Mouse (Mus musculus) ES-E14 (cell line): Measurements from ENCODE around the gene B230217C12Rik. TPM values are rescaled to one million over a fixed set of nuclear protein-coding genes. Genes with fewer than 3 reads are reported as not detected.

ENCODE experiments used
- DNase-seq: peaks from one replicate; pipeline ENCODE4 v3.0.0-alpha.2; 2013; ENCODE audit warnings: low read depth, low spot score
- H3K27ac ChIP-seq: 2 replicates; pipeline ENCODE4 v1.5.1; 2012; ENCODE audit warnings: low read depth, mild to moderate bottlenecking, low read length, moderate library complexity, mixed read lengths; ENCODE audit not compliant: poor library complexity, insufficient read depth, severe bottlenecking
- H3K36me3 ChIP-seq: 2 replicates; pipeline ENCODE4 v1.6.1; 2012; ENCODE audit warnings: mild to moderate bottlenecking, low read length, moderate library complexity, mixed read lengths; ENCODE audit not compliant: control insufficient read depth, poor library complexity, insufficient read depth, severe bottlenecking
- H3K4me1 ChIP-seq, 2 experiments: fragments of 150-350 bp in 1 of 2; sonication (generic) in 1 of 2; 2 replicates each; pipeline ENCODE4 v1.6.1; 2012; ENCODE audit warnings: low read length in 2 of 2, mild to moderate bottlenecking in 1 of 2, mixed read lengths in 1 of 2; ENCODE audit not compliant: control insufficient read depth in 2 of 2, insufficient read depth in 2 of 2, poor library complexity in 1 of 2
- H3K4me3 ChIP-seq, 2 experiments: fragments of 150-350 bp in 1 of 2; sonication (generic) in 1 of 2; 2 replicates each; pipeline ENCODE4 v1.5.1; 2012; ENCODE audit warnings: low read length in 2 of 2, low read depth in 1 of 2, mild to moderate bottlenecking in 1 of 2, mixed read lengths in 1 of 2; ENCODE audit not compliant: insufficient read depth in 1 of 2, poor library complexity in 1 of 2, severe bottlenecking in 1 of 2
- H3K9ac ChIP-seq: 2 replicates; pipeline ENCODE4 v1.6.1; 2012; ENCODE audit warnings: low read depth, mild to moderate bottlenecking, low read length, mixed read lengths; ENCODE audit not compliant: poor library complexity, insufficient read depth, severe bottlenecking
- H3K9me3 ChIP-seq: fragments of 150-350 bp; sonication (generic); 2 replicates; pipeline ENCODE4 v1.6.1; 2012; ENCODE audit warnings: low read depth, mild to moderate bottlenecking, low read length; ENCODE audit not compliant: control insufficient read depth, insufficient read depth
- CHD2 ChIP-seq: IDR thresholded peaks from 2 replicates; pipeline ENCODE4 v1.6.1; 2014; ENCODE audit warnings: mild to moderate bottlenecking, low read depth, low read length, inconsistent platforms
- HCFC1 ChIP-seq: IDR thresholded peaks from 2 replicates; pipeline ENCODE4 v1.6.1; 2012; ENCODE audit warnings: low read length, inconsistent platforms, borderline replicate concordance; ENCODE audit not compliant: insufficient read depth
- MAFK ChIP-seq: IDR thresholded peaks from 2 replicates; pipeline ENCODE4 v1.6.1; 2014; ENCODE audit warnings: mild to moderate bottlenecking, low read depth, low read length, inconsistent platforms; ENCODE audit not compliant: insufficient read depth
- ZC3H11A ChIP-seq: IDR thresholded peaks from 2 replicates; pipeline ENCODE4 v1.6.1; 2012; ENCODE audit warnings: low read depth, mild to moderate bottlenecking, inconsistent platforms, low read length, borderline replicate concordance
- ZNF384 ChIP-seq: IDR thresholded peaks from 2 replicates; pipeline ENCODE4 v1.6.1; 2012; ENCODE audit warnings: low read depth, low read length, inconsistent platforms
- in situ Hi-C, 2 experiments: fragments of 600-800 bp; cut with MboI; formaldehyde crosslinking; loops; one replicate each; pipeline ENCODE4 v1.15.1; 2025; ENCODE audit warnings: low sequenced_read_pairs in 2 of 2, inconsistent platforms in 1 of 2; ENCODE audit not compliant: unreplicated experiment in 2 of 2
- total RNA-seq: library from RNA; depleted of rRNA; stranded (reverse); fragments of 300-350 nt; gene quantifications from 2 replicates; pipeline ENCODE4 v1.2.3, GENCODE M21; 2012

The B230217C12Rik gene
- total RNA-seq, 1 experiment: 4.1 TPM

- TF ChIP-seq ZNF384 (no peak), MAFK (no peak), ZC3H11A (no peak), HCFC1 (no peak), CHD2 (no peak)
- no peaks in the 10 kb centered on the region for H3K9me3 ChIP-seq
- in situ Hi-C loops: no loop called here
These were observed 41.8 kb upstream of the B230217C12Rik start, which contains the start of gene Lasp1 for GRCm38 (mm10) chr11:97798782-97799145. Lasp1 (plus strand) TSS chr11:97799000.

GRCm38 (mm10) chr11:97799146-97799993, 41.2 kb upstream of the B230217C12Rik start:
- in situ Hi-C loops: no loop called here

More at GRCm38 (mm10) chr11:97798782-97799145, 41.8 kb upstream of the B230217C12Rik start, which contains the start of gene Lasp1:
- peak; percentile 75 for DNase-seq
- Histone ChIP-seq H3K4me1 (peaks cover 12 to 16% of the 10 kb centered on the region in 2 experiments), H3K4me3 (peak within 1 kb of the TSS; percentile 93 to 96), H3K27ac (peak within 1 kb of the TSS; percentile 86), H3K9ac (peak within 1 kb of the TSS; percentile 83), H3K36me3 (no peaks in the 10 kb centered on the region; the same call in 1 of the 2 replicates)

GRCm38 (mm10) chr11:97799994-97800690, 40.4 kb upstream of the B230217C12Rik start:
- peak overlapping the region; percentile 84 for H3K9ac ChIP-seq
- in situ Hi-C loops: no loop called here
- no peaks in the 10 kb centered on the region for H3K9me3 ChIP-seq
- peak overlapping the region; percentile 93 to 96 for H3K4me3 ChIP-seq
- TF ChIP-seq HCFC1 (no peak), MAFK (no peak), CHD2 (no peak), ZNF384 (no peak), ZC3H11A (no peak)
- peak overlapping the region; percentile 86 for H3K27ac ChIP-seq
- no peaks in the 10 kb centered on the region; the same call in 1 of the 2 replicates for H3K36me3 ChIP-seq
- no peak for DNase-seq
- peaks cover 12 to 15% of the 10 kb centered on the region in 2 experiments; a peak in 3 of 4 replicates for H3K4me1 ChIP-seq

More at GRCm38 (mm10) chr11:97799146-97799993, 41.2 kb upstream of the B230217C12Rik start:
- Histone ChIP-seq H3K4me1 (peaks cover 9 to 12% of the 10 kb centered on the region in 2 experiments; a peak in 3 of 4 replicates), H3K9me3 (no peaks in the 10 kb centered on the region), H3K36me3 (no peaks in the 10 kb centered on the region; the same call in 1 of the 2 replicates), H3K27ac (peak overlapping the region; percentile 86), H3K9ac (peak overlapping the region; percentile 83), H3K4me3 (peak overlapping the region; percentile 93 to 96)
- no peak for DNase-seq
- TF ChIP-seq ZNF384 (no peak), MAFK (no peak), HCFC1 (peak; percentile 24; the same call in 1 of the 2 replicates), ZC3H11A (no peak)

GRCm38 (mm10) chr11:97800691-97801408, 39.7 kb upstream of the B230217C12Rik start:
- DNase-seq: no peak
- in situ Hi-C loops: no loop called here
- Histone ChIP-seq H3K4me3 (peak overlapping the region; percentile 93 to 96), H3K9me3 (no peaks in the 10 kb centered on the region), H3K27ac (peak overlapping the region; percentile 86), H3K4me1 (peaks cover 14 to 18% of the 10 kb centered on the region in 2 experiments; a peak in 3 of 4 replicates), H3K9ac (peak overlapping the region; percentile 84), H3K36me3 (no peaks in the 10 kb centered on the region; the same call in 1 of the 2 replicates)
- TF ChIP-seq ZNF384 (no peak), CHD2 (no peak), ZC3H11A (no peak), HCFC1 (no peak), MAFK (no peak)
